Mouse (Mus musculus) intestine, embryonic 16.5 days (tissue): Measurements from ENCODE around the gene Mcub. TPM values are rescaled to one million over a fixed set of nuclear protein-coding genes. Genes with fewer than 3 reads are reported as not detected.

Source experiments
- ATAC-seq: fragments of 200-750 bp; cut with Nextera tagmentation; 2 replicates; pipeline ENCODE4 v1.8.0; 2017; ENCODE audit warnings: moderate TSS enrichment, moderate library complexity
- H3K27ac ChIP-seq: fragments of 300-500 bp; sonication (generic); 2 replicates; pipeline ENCODE4 v1.5.1; 2014; ENCODE audit warnings: mild to moderate bottlenecking, low read length
- H3K27me3 ChIP-seq: fragments of 300-500 bp; sonication (generic); replicated peaks from 2 replicates; pipeline ENCODE4 v1.6.1; 2014; ENCODE audit warnings: low read length, control low read depth, mixed read lengths; ENCODE audit not compliant: control insufficient read depth, insufficient read depth
- H3K36me3 ChIP-seq: fragments of 300-500 bp; sonication (generic); 2 replicates; pipeline ENCODE4 v1.6.1; 2014; ENCODE audit warnings: low read length, control low read depth; ENCODE audit not compliant: control insufficient read depth, insufficient read depth
- H3K4me1 ChIP-seq: fragments of 300-500 bp; sonication (generic); 2 replicates; pipeline ENCODE4 v1.6.1; 2014; ENCODE audit warnings: low read length, control low read depth, mixed read lengths; ENCODE audit not compliant: control insufficient read depth, insufficient read depth
- H3K4me2 ChIP-seq: fragments of 300-500 bp; sonication (generic); 2 replicates; pipeline ENCODE4 v1.6.1; 2014; ENCODE audit warnings: low read depth, low read length, control low read depth
- H3K4me3 ChIP-seq: fragments of 300-500 bp; sonication (generic); 2 replicates; pipeline ENCODE4 v1.5.1; 2014; ENCODE audit warnings: mild to moderate bottlenecking, low read length
- H3K9ac ChIP-seq: fragments of 300-500 bp; sonication (generic); 2 replicates; pipeline ENCODE4 v1.6.1; 2014; ENCODE audit warnings: low read depth, low read length
- H3K9me3 ChIP-seq: fragments of 300-500 bp; sonication (generic); 2 replicates; pipeline ENCODE4 v1.6.1; 2016; ENCODE audit warnings: low read length, control low read depth; ENCODE audit not compliant: control insufficient read depth
- WGBS: fragments of 180-500 bp; shearing (Covaris S2); extraction: QIAGEN DNeasy Blood & Tissue Kit; methylation state at CpG from one replicate; pipeline ENCODE4 v1.1.7; 2014; 5-methylcytosine and 5-hydroxymethylcytosine counted together
- polyA plus RNA-seq: library from polyadenylated mRNA; unstranded; fragments of >200 nt; fragmentation: Nextera tagmentation; extraction: Ambion mirVana; gene quantifications from 2 replicates; pipeline ENCODE4 v1.2.1, GENCODE M21; 2015

Mcub gene
- polyA plus RNA-seq, 1 experiment from 2014 or later = 3.7 TPM

- H3K27ac ChIP-seq = no peak overlapping the region
- H3K9me3 ChIP-seq = no peaks in the 10 kb centered on the region
- peaks cover 8% of the 10 kb centered on the region; the same call in 1 of the 2 replicates for H3K36me3 ChIP-seq
- H3K4me2 ChIP-seq = no peak overlapping the region
- no peaks in the 10 kb centered on the region for H3K27me3 ChIP-seq
- no peak for ATAC-seq
- no peaks in the 10 kb centered on the region for H3K4me1 ChIP-seq
- WGBS = 91% methylated on average over 13 of the region's 13 CpGs
- no peak overlapping the region for H3K4me3 ChIP-seq
- no peak overlapping the region for H3K9ac ChIP-seq
Measured at GRCm38 (mm10) chr3:129913241-129913640, 56.8 kb downstream of the Mcub start.

GRCm38 (mm10) chr3:129912025-129912424 is 58.0 kb downstream of the Mcub start:
- WGBS = 90% methylated on average over 14 of the region's 14 CpGs
- Histone ChIP-seq H3K27ac (no peak overlapping the region), H3K4me1 (no peaks in the 10 kb centered on the region), H3K4me2 (no peak overlapping the region), H3K27me3 (no peaks in the 10 kb centered on the region), H3K4me3 (no peak overlapping the region), H3K9me3 (no peaks in the 10 kb centered on the region), H3K36me3 (peaks cover 8% of the 10 kb centered on the region; the same call in 1 of the 2 replicates), H3K9ac (no peak overlapping the region)
- no peak for ATAC-seq

- Histone ChIP-seq H3K4me3 (no peak overlapping the region), H3K9ac (no peak overlapping the region), H3K36me3 (0 out of 2 replicates have a peak, but pooled peaks cover 2% of the 10 kb centered on the region), H3K9me3 (no peaks in the 10 kb centered on the region), H3K27ac (no peak overlapping the region), H3K27me3 (no peaks in the 10 kb centered on the region), H3K4me1 (peaks cover 30% of the 10 kb centered on the region), H3K4me2 (no peak overlapping the region)
- ATAC-seq = no peak
- 79% methylated on average over 7 of the region's 7 CpGs for WGBS
Measured at GRCm38 (mm10) chr3:129904381-129905132, 65.4 kb downstream of the Mcub start.

GRCm38 (mm10) chr3:129903866-129904265 is 66.1 kb downstream of the Mcub start:
- H3K27me3 ChIP-seq = no peaks in the 10 kb centered on the region
- ATAC-seq = no peak
- no peaks in the 10 kb centered on the region for H3K9me3 ChIP-seq
- WGBS = 79% methylated on average over 8 of the region's 8 CpGs
- H3K27ac ChIP-seq = no peak overlapping the region
- no peaks in the 10 kb centered on the region for H3K36me3 ChIP-seq
- peak overlapping the region; percentile 38; the same call in 1 of the 2 replicates for H3K9ac ChIP-seq
- peaks cover 30% of the 10 kb centered on the region for H3K4me1 ChIP-seq
- peak overlapping the region; percentile 38; the same call in 1 of the 2 replicates for H3K4me2 ChIP-seq
- 0 out of 2 replicates have a peak overlapping the region, but pooled peaks have one; percentile 1 for H3K4me3 ChIP-seq

- peak overlapping the region; percentile 65 for H3K4me2 ChIP-seq
- H3K27ac ChIP-seq = no peak overlapping the region; the same call in 1 of the 2 replicates
- no peaks in the 10 kb centered on the region for H3K36me3 ChIP-seq
- H3K9ac ChIP-seq = peak overlapping the region; percentile 38; the same call in 1 of the 2 replicates
- no peaks in the 10 kb centered on the region for H3K27me3 ChIP-seq
- WGBS = 85% methylated on average over 3 of the region's 3 CpGs
- H3K4me1 ChIP-seq = peaks cover 30% of the 10 kb centered on the region
- no peak for ATAC-seq
- H3K9me3 ChIP-seq = no peaks in the 10 kb centered on the region
- peak overlapping the region; percentile 76; the same call in 1 of the 2 replicates for H3K4me3 ChIP-seq
Measured at GRCm38 (mm10) chr3:129903369-129903768, 66.6 kb downstream of the Mcub start.

GRCm38 (mm10) chr3:129901271-129901809 is 68.7 kb downstream of the Mcub start, which contains the start of gene Casp6:
Gene Casp6 (plus strand): TSS chr3:129901425.
- H3K4me2 ChIP-seq = peak within 1 kb of the TSS; percentile 65
- H3K9me3 ChIP-seq = no peaks in the 10 kb centered on the region
- no peaks in the 10 kb centered on the region for H3K27me3 ChIP-seq
- H3K4me3 ChIP-seq = peak within 1 kb of the TSS; percentile 76
- ATAC-seq = peak; percentile 95
- peak within 1 kb of the TSS; percentile 88 for H3K27ac ChIP-seq
- peak within 1 kb of the TSS; percentile 81 for H3K9ac ChIP-seq
- under 1% methylated on average over 34 of the region's 34 CpGs for WGBS
- no peaks in the 10 kb centered on the region for H3K36me3 ChIP-seq
- peaks cover 33% of the 10 kb centered on the region for H3K4me1 ChIP-seq

- Histone ChIP-seq H3K4me2 (no peak overlapping the region), H3K4me1 (peaks cover 23% of the 10 kb centered on the region), H3K36me3 (no peaks in the 10 kb centered on the region), H3K27ac (no peak overlapping the region), H3K4me3 (no peak overlapping the region), H3K27me3 (no peaks in the 10 kb centered on the region), H3K9me3 (no peaks in the 10 kb centered on the region), H3K9ac (no peak overlapping the region)
- no peak for ATAC-seq
- 50% methylated on average over 4 of the region's 4 CpGs for WGBS
Measured at GRCm38 (mm10) chr3:129898886-129899285, 71.1 kb downstream of the Mcub start.

GRCm38 (mm10) chr3:129896591-129896990 is 73.4 kb downstream of the Mcub start:
- H3K4me3 ChIP-seq = no peak overlapping the region
- H3K36me3 ChIP-seq = no peaks in the 10 kb centered on the region
- no peak overlapping the region for H3K9ac ChIP-seq
- H3K27me3 ChIP-seq = no peaks in the 10 kb centered on the region
- no peak overlapping the region for H3K27ac ChIP-seq
- no peak overlapping the region for H3K4me2 ChIP-seq
- H3K4me1 ChIP-seq = peaks cover 9% of the 10 kb centered on the region; the same call in 1 of the 2 replicates
- 34% methylated on average over 6 of the region's 6 CpGs for WGBS
- ATAC-seq = no peak
- H3K9me3 ChIP-seq = no peaks in the 10 kb centered on the region

- H3K9me3 ChIP-seq = no peaks in the 10 kb centered on the region
- H3K9ac ChIP-seq = no peak overlapping the region
- ATAC-seq = no peak
- H3K4me2 ChIP-seq = no peak overlapping the region
- no peak overlapping the region for H3K4me3 ChIP-seq
- no peaks in the 10 kb centered on the region for H3K36me3 ChIP-seq
- WGBS = 90% methylated on average over 3 of the region's 3 CpGs
- no peaks in the 10 kb centered on the region for H3K27me3 ChIP-seq
- no peak overlapping the region for H3K27ac ChIP-seq
- H3K4me1 ChIP-seq = peaks cover 8% of the 10 kb centered on the region
Measured at GRCm38 (mm10) chr3:129893143-129893542, 76.9 kb downstream of the Mcub start.
